Mouse (Mus musculus): Measurements from ENCODE around the gene Sntb2.
"Not testable (repeated sequence)": the region's sequence is repeated elsewhere in the genome, so short reads cannot be mapped to it uniquely, and the experiment has no call there.

Sntb2 gene

DNA sequence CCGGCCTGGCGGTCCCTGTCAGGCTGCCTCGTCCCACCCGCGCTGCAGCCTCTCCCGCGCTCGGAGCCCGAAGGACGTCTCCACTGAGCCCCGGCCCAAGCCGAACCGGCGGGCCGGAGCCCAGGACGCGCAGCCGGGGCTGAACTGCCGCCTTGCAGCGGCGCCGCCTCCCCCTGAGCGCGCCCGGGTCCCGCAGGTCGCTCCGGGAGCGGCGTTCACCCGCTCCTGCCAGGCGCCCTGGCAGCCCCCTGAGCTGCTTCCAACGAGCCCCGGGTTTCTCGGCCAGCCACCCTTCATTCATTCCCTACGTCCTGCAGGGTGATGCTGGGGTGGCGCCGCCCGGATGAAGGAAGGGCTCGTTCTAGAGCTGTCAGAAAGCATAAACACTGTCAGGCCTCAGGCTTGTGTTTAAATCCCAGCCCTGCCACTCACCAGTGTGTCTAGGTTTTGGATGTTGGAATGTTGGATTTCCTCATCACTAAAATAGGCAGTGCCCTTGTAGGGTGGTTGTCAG is 96.1 kb downstream of the Sntb2 start:
- no peak for DNase-seq (ENCODE audit: low spot score in 2 of 2)

DNA sequence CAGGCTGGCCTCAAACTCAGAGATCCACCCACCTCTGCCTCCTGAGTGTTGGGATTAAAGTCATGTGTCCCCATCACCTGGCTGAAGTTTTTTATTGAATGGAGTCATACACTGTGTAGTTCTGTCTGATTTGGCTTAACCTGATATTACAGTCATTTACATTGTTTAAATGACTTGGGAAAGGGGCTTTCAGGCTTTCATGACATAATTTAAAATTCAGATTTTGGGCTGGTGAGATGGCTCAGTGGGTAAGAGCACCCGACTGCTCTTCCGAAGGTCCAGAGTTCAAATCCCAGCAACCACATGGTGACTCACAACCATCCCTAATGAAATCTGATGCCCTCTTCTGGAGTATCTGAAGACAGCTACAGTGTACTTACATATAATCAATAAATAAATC is 98.1 kb downstream of the Sntb2 start:
- not testable (repeated sequence) for DNase-seq (ENCODE audit: low spot score in 2 of 2)

DNA sequence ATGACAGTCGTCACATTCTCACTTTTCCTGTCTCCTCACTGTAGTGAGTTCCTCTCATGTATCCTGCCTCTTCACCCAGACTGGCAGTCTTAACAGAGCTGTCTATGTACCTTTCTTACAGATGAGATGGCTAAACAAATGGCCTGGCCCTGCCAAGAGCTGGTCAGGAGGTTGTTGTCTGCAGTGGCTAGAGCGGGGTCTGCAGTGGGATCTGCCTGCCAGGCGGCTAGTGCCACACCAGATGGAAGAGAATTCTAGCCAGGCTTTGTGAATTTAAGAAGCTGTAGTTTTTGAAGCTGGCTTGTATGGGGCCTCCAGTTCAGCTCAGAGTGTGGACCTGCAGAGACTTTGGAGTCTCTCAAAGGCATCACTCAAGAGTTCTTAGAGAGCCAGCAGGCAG is 100.1 kb downstream of the Sntb2 start:
- no peak for DNase-seq (ENCODE audit: low spot score in 2 of 2)

DNA sequence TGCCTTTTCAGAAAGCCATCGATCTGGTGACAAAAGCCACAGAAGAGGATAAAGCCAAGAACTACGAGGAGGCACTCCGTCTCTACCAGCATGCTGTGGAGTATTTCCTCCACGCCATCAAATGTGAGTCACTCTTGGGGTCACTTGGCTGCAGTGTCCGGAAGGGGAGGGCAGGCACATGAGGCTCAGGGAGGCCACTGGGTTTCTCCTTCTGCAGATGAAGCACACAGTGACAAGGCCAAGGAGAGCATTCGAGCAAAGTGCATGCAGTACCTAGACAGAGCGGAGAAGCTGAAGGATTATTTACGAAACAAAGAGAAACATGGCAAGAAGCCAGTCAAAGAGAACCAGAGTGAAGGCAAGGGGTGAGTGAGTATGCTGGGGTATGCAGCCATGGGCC is 101.1 kb downstream of the Sntb2 start:
- no peak for DNase-seq (ENCODE audit: low spot score in 2 of 2)

DNA sequence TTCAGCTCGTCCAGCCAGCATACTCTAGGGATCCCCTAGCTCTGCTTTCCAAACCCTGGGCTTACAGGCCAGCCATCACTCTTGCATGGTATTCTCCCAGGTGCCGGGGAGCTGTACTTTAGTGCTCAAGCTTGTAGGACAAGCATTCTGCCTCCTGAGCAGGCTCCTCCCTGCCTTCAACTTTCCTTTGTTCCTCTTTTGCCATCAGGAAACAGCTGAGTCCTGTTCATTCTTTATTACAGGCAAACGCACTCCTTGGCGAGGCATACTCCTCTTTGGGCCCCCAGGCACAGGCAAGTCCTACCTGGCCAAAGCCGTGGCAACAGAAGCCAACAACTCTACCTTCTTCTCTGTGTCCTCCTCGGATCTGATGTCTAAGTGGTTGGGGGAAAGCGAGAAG is 105.1 kb downstream of the Sntb2 start:
- DNase-seq (ENCODE audit: low spot score in 2 of 2), result no peak

GRCm38 (mm10) chr8:107045478-107045877 is 109.9 kb downstream of the Sntb2 start:
- no peak for DNase-seq (ENCODE audit: low spot score in 2 of 2)

DNA sequence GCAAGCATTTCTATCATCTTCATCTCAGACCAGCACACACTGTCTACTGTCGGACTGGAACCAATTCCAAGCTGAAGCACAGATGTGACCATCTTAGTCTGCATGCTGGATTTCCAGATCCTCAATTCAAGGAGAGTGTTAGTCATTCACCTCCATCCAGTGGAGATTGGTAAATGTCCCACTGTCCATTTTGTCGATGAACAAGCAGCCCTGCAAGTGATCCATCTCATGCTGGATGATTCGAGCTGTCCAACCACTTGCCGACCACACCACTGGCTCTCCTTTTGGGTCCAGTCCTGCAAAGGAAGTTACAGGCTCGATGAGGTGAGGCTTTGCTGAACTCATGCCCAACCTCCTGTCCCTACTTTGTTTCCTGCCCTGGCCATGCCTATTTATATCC is 111.4 kb downstream of the Sntb2 start:
- no peak for DNase-seq (ENCODE audit: low spot score in 2 of 2)

DNA sequence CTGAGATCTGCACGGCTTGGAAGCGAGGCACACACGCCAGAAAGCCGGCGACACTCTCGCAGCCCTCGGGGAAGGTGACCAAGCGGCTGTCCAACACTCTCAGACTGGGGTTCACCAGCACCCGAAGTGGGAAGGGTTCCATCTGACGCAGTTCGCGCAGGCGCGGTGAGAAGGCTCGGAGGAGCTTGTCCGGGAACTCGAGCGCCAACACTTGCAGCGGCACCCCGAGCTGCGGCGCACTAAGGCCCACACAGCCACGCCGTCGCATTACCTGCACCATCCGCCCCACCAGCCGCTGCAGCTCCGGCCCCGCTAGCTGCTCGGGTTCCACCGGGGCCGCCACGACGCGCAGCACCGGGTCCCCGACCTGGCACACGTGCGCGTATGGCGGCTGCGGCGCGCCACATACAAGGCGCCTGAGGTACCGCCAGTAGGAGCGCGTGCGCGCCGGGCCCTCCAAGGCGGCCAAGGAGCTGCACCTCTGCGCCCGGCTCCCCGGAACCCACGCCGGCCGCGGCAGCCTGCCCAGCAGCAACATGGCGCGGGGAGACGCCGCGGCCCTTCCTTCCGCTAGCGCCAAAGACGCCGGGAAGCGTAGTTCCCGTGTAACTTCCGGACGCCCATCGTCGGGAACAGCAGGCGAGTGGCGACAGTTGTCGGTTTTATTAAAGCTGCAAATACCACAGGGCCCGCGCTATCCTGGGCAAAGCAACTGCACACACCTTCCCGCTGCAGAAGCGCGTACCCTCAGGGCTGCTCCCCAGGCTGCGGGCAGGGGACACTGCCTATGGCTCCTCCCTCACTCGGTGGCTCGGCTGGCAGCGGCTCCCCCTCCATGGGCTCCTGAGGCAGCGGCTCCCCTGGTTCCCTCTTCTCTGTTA is 112.8 kb downstream of the Sntb2 start, which contains the start of gene Pdf:
Gene Pdf, minus strand, starts transcription at position 554 of the 881 bp plus-strand sequence.
- DNase-seq (ENCODE audit: low spot score in 2 of 2), result peak; percentile 61 to 84

- no peak for DNase-seq (ENCODE audit: low spot score in 2 of 2)
Observed at GRCm38 (mm10) chr8:107049480-107049879, 113.9 kb downstream of the Sntb2 start.

DNA sequence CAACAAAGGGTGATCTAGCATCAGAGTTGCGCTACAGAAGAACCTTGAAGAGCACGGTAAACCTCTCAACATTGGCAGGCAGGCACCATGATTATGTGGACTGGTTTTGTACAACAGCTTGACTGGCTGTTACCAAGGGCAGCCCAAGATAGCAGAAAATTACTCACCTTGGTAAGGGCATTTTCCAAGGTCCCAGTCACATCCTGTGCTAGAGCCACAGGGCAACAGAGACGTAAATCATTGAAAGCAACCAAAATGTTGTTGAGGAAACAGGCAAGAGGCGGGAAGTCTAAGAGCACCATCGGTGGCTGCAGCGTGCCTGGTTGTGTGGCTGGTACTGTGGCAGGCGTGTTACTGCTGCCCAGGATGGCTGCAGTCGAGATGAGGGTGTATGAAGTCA is 116.5 kb downstream of the Sntb2 start:
- no peak for DNase-seq (ENCODE audit: low spot score in 2 of 2)

DNA sequence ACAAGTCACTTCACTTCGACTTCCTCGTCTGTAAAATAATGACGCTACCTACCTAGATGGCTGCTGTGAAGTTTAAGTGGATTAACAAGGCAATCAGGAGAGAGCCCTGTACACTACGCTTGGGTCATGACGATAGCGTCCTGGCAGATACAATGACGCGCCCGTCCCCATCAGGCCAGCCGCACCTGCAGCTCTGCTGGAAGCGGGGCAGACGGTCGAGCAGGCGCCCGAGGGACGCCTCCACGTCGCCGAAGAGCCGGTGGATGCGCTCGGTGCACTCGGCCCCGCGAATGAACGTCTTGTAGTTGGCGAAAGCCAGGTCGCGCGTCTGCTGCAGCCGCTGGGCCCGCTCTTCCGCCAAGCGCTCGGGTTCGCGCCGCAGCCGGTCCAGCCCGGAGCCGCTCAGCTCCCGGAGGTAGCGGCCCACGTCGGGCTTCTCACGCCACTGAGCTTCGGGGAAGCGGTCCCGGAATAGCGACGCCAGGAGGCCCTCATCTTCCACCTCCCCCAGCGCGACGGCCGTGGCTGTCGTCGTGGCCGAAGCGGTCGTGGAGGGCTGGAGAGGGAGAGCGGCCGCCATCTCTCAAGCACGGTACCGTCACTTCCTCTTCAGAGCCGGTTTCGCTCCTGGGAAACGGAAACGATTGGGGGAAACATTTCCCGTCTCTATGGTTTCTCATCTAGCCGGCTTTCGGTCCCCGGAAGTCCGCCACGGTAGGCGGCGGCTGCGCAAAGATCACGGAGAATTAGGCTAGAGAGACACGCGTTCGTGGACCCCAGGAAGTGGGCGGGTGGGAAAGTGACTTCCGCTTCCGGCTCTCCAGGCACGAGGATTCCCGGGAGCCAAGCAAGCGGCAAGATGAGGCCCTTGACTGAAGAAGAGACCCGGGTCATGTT is 120.8 kb downstream of the Sntb2 start, which contains the start of the genes Cog8 and Nip7:
Gene Cog8, minus strand, starts transcription at position 614 of the 897 bp plus-strand sequence.
Gene Nip7, plus strand, starts transcription at position 802 of the 897 bp plus-strand sequence.
- peak; percentile 92 to 98 for DNase-seq (ENCODE audit: low spot score in 2 of 2)

GRCm38 (mm10) chr8:107056973-107057369 is 121.4 kb downstream of the Sntb2 start:
- no peak for DNase-seq (ENCODE audit: low spot score in 2 of 2)

DNA sequence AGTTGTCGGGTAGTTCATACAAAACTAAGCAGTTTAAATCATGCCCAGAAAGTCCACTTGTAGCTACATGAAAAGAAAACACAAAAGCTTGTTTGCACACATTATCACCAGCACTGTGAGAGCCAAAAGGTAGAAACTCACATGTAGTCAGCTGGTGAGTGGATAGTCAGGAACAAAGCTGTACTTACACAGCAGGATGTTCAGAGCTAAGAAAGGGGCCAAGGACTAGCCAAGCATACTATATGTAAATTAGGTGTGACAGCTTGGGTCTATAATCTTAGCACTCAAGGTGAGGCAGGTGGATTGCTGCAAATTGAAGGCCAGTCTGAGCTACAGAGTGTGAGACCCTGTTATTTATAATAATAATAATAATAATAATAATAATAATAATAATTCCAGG is 127.1 kb downstream of the Sntb2 start:
- no peak for DNase-seq (ENCODE audit: low spot score in 2 of 2)

- DNase-seq (ENCODE audit: low spot score in 2 of 2), result no peak
Observed at GRCm38 (mm10) chr8:107065511-107066496, 130.3 kb downstream of the Sntb2 start, which contains the start of gene Tmed6. Gene Tmed6 (minus strand): TSS chr8:107065644.

Measured in left cerebral cortex, adult 9 months (tissue).